ENCODE assay signal across 10 mouse cellular contexts in genomic region chr5:136703751-136704150, GRCm38 (mm10). TPM values are rescaled to one million over a fixed set of nuclear protein-coding genes. Genes with fewer than 3 reads are reported as not detected.
DNase-seq lines count a peak whose midpoint lies in the region; ATAC-seq and TF ChIP-seq lines count a peak whose summit lies in the region.
"Had no signal": no experiment of that assay in that cellular context is flagged by ENCODE, and none has a peak within 500 bp of the region (broad histone marks: within the 10 kb centered on the region; RNA-seq: fewer than 3 reads in every experiment).

No protein-coding gene starts in this region.

- no peak for TF ChIP-seq POLR2A in bone marrow, adult 2 months (IDR thresholded peaks at IDR 0.05; ENCODE audit: borderline replicate concordance, control insufficient read depth, low read depth, low read length)

- no peak overlapping the region for H3K4me3 ChIP-seq in hindbrain, embryonic 11.5 days (ENCODE audit: low read depth, low read length)
- no peak overlapping the region for H3K4me3 ChIP-seq in hindbrain, embryonic 13.5 days
- H3K4me3 ChIP-seq in bone marrow, adult 2 months (replicated peaks; ENCODE audit: control insufficient read depth, low read depth, low read length) = no peak overlapping the region
- H3K4me3 ChIP-seq in limb, embryonic 10.5 days = no peak overlapping the region
- H3K4me3 ChIP-seq: embryonic facial prominence, embryonic 12.5 days; megakaryocyte, embryonic 14.5 days had no signal

- no peaks in the 10 kb centered on the region for H3K27me3 ChIP-seq in hindbrain, embryonic 11.5 days (ENCODE audit: control insufficient read depth, insufficient read depth, low read length)
- H3K27me3 ChIP-seq in hindbrain, embryonic 13.5 days = no peaks in the 10 kb centered on the region
- H3K27me3 ChIP-seq in limb, embryonic 10.5 days (ENCODE audit: low read depth, poor library complexity, severe bottlenecking) = peaks cover 13% of the 10 kb centered on the region; the same call in 1 of the 2 replicates
- H3K27me3 ChIP-seq: embryonic facial prominence, embryonic 12.5 days had no signal

- ATAC-seq in hindbrain, embryonic 11.5 days (ENCODE audit: low FRiP score) = no peak
- no peak for ATAC-seq in hindbrain, embryonic 13.5 days (ENCODE audit: low FRiP score)
- peak; percentile 74; the same call in 1 of the 2 replicates for ATAC-seq in erythroblast, adult 5-6 weeks (replicated peaks; ENCODE audit: low FRiP score, poor library complexity, severe bottlenecking)

- H3K9me3 ChIP-seq in hindbrain, embryonic 11.5 days (ENCODE audit: control insufficient read depth, low read length) = no peaks in the 10 kb centered on the region
- H3K9me3 ChIP-seq in hindbrain, embryonic 13.5 days = no peaks in the 10 kb centered on the region
- no peaks in the 10 kb centered on the region for H3K9me3 ChIP-seq in limb, embryonic 10.5 days (replicated peaks)
- H3K9me3 ChIP-seq: embryonic facial prominence, embryonic 12.5 days had no signal

- H3K27ac ChIP-seq in hindbrain, embryonic 11.5 days (ENCODE audit: low read depth, low read length) = no peak overlapping the region
- no peak overlapping the region for H3K27ac ChIP-seq in hindbrain, embryonic 13.5 days
- no peak overlapping the region for H3K27ac ChIP-seq in bone marrow, adult 2 months (ENCODE audit: control insufficient read depth, insufficient read depth, low read depth, low read length, poor library complexity)
- H3K27ac ChIP-seq in limb, embryonic 10.5 days = no peak overlapping the region
- H3K27ac ChIP-seq: embryonic facial prominence, embryonic 12.5 days had no signal

- TF ChIP-seq CTCF in bone marrow, adult 2 months (IDR thresholded peaks at IDR 0.05; ENCODE audit: control insufficient read depth, insufficient read depth, low read length) = peak; percentile 71

- DNase-seq in hindbrain, embryonic 11.5 days (ENCODE audit: low spot score) = peak; percentile 68
- DNase-seq in kidney, adult 18-20 months = peak; percentile 85
- DNase-seq in limb, embryonic 10.5 days (ENCODE audit: low spot score) = peak; percentile 64
- DNase-seq in ovary, postnatal 10 days (ENCODE audit: low spot score) = peak; percentile 39
- peak; percentile 70 for DNase-seq in testis, postnatal 14 days (ENCODE audit: low spot score)

- no peak overlapping the region for H3K4me2 ChIP-seq in hindbrain, embryonic 11.5 days (replicated peaks; ENCODE audit: low read depth, low read length)
- H3K4me2 ChIP-seq in hindbrain, embryonic 13.5 days = no peak overlapping the region
- H3K4me2 ChIP-seq: embryonic facial prominence, embryonic 12.5 days had no signal

- 40% methylated on average over 3 of the region's 3 CpGs for WGBS in hindbrain, embryonic 11.5 days
- WGBS in hindbrain, embryonic 13.5 days = 35% methylated on average over 3 of the region's 3 CpGs
- 39% methylated on average over 3 of the region's 3 CpGs for WGBS in bone marrow, adult 2 months
- WGBS in limb, embryonic 10.5 days = 42% methylated on average over 3 of the region's 3 CpGs

- H3K36me3 ChIP-seq in hindbrain, embryonic 11.5 days (ENCODE audit: control insufficient read depth, insufficient read depth, low read length) = no peaks in the 10 kb centered on the region
- H3K36me3 ChIP-seq in hindbrain, embryonic 13.5 days = no peaks in the 10 kb centered on the region
- no peaks in the 10 kb centered on the region for H3K36me3 ChIP-seq in limb, embryonic 10.5 days
- H3K36me3 ChIP-seq: embryonic facial prominence, embryonic 12.5 days had no signal

- H3K9ac ChIP-seq in hindbrain, embryonic 11.5 days (ENCODE audit: low read depth, low read length) = no peak overlapping the region
- H3K9ac ChIP-seq in hindbrain, embryonic 13.5 days = no peak overlapping the region
- H3K9ac ChIP-seq: embryonic facial prominence, embryonic 12.5 days had no signal

- H3K4me1 ChIP-seq in hindbrain, embryonic 11.5 days (replicated peaks; ENCODE audit: control insufficient read depth, insufficient read depth, low read length) = no peaks in the 10 kb centered on the region
- H3K4me1 ChIP-seq in hindbrain, embryonic 13.5 days (replicated peaks) = no peaks in the 10 kb centered on the region; the same call in 1 of the 2 replicates
- peaks cover 2% of the 10 kb centered on the region; the same call in 1 of the 2 replicates for H3K4me1 ChIP-seq in bone marrow, adult 2 months (ENCODE audit: control insufficient read depth, insufficient read depth, low read length)
- peaks cover 13% of the 10 kb centered on the region for H3K4me1 ChIP-seq in limb, embryonic 10.5 days

RNA-seq across cellular contexts. Expression of gene Myl10, which starts 10.8 kb away (rescaled TPM):
- polyA plus RNA-seq in hindbrain, embryonic 11.5 days (2014; fragmentation: Nextera tagmentation; extraction: Ambion mirVana) = not detected in 2 replicates
- polyA plus RNA-seq in hindbrain, embryonic 13.5 days (2015; fragmentation: Nextera tagmentation; extraction: Ambion mirVana) = not detected in 2 replicates
- polyA plus RNA-seq in bone marrow, adult 2 months (2011; ENCODE audit: insufficient read depth, insufficient read length, low replicate concordance, missing spikeins) = 1.7 TPM in 1 of 2 replicates, not detected in the other
- total RNA-seq in erythroblast, adult 5-6 weeks (2015; ENCODE audit: low replicate concordance) = not detected in 2 replicates
- total RNA-seq in erythroblast, adult 5-6 weeks (2017; ENCODE audit: low replicate concordance) = not detected in 2 replicates
- polyA plus RNA-seq in limb, embryonic 10.5 days (2016; fragmentation: Nextera tagmentation; extraction: Ambion mirVana) = not detected in 2 replicates
- polyA plus RNA-seq: embryonic facial prominence, embryonic 12.5 days had no signal
